Mouse (Mus musculus): ENCODE measurements around the gene Qpctl. TPM values are rescaled to one million over a fixed set of nuclear protein-coding genes. Genes with fewer than 3 reads are reported as not detected.

Qpctl gene
- polyA plus RNA-seq, 2 experiments = 11.1 to 13.2 TPM

GRCm38 (mm10) chr7:19095751-19096110 lies 53.4 kb downstream of the Qpctl start:
- WGBS = 0% methylated on average over 18 of the region's 19 CpGs
- Histone ChIP-seq H3K27ac (replicated peaks; ENCODE audit: low read depth, low read length) (peak overlapping the region; percentile 98), H3K4me1 (ENCODE audit: control insufficient read depth, insufficient read depth, low read length) (peaks cover 37% of the 10 kb centered on the region), H3K4me3 (replicated peaks; ENCODE audit: low read length) (peak overlapping the region; percentile 79), H3K4me2 (replicated peaks; ENCODE audit: low read depth, low read length, severe bottlenecking) (peak overlapping the region; percentile 84), H3K27me3 (ENCODE audit: control insufficient read depth, insufficient read depth, low read length) (no peaks in the 10 kb centered on the region), H3K36me3 (ENCODE audit: control insufficient read depth, insufficient read depth, low read length) (peaks cover 25% of the 10 kb centered on the region), H3K9me3 (ENCODE audit: control insufficient read depth, low read length) (no peaks in the 10 kb centered on the region), H3K9ac (ENCODE audit: low read depth, low read length, severe bottlenecking) (peak overlapping the region; percentile 94)
- DNase-seq (ENCODE audit: low spot score) (peak; percentile 83), ATAC-seq (ENCODE audit: low FRiP score, low read depth) (peak; percentile 17)
- TF ChIP-seq POLR2A (IDR thresholded peaks at IDR 0.05; ENCODE audit: borderline replicate concordance, extremely low read depth, insufficient read depth, insufficient read length) = no peak

DNA sequence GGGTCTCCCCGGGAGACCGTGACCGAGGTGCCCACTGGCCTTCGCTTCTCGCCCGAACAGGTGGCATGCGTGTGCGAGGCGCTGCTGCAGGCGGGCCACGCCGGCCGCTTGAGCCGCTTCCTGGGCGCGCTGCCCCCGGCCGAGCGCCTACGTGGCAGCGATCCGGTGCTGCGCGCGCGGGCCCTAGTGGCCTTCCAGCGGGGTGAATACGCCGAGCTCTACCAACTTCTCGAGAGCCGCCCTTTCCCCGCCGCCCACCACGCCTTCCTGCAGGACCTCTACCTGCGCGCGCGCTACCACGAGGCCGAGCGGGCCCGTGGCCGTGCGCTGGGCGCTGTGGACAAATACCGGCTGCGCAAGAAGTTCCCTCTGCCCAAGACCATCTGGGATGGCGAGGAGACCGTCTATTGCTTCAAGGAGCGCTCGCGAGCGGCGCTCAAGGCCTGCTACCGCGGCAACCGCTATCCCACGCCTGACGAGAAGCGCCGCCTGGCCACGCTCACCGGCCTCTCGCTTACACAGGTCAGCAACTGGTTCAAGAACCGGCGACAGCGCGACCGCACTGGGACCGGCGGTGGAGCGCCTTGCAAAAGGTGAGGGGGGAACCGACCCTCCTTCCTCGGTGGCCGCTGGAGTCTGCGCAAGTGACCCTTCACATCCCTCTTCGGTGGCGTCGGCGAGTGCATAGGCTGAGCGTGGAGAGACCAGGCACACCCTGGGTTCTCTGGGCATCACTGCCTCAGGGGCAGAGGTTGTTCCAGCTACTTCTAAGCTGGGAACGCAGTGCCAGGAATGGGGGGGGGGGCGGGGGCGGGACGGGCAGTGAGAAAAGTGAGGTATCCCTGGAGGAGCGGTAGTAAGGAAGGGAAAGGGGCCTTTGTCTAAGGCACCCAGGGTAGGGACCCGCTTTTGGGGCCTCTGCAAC lies 54.0 kb downstream of the Qpctl start:
- 0% methylated on average over 47 of the region's 87 CpGs for WGBS

DNA sequence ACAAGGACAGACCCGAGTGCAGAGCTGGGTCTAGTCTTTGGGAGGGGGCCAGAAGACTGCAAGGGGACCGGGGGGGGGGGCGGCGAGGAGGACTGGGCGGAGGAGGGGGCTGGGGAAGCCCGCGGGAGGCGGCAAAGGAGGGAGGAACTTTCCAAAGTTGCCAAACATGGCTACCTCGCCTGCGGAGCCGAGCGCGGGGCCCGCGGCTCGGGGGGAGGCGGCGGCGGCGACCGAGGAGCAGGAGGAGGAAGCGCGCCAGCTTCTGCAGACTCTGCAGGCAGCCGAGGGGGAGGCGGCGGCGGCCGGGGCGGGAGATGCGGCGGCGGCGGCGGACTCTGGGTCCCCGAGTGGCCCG lies 54.6 kb downstream of the Qpctl start, which contains the start of gene Six5:
Six5 (plus strand) TSS at position 124 of the 355 bp plus-strand sequence.
- no peak for DNase-seq (ENCODE audit: low spot score)
- peak within 1 kb of the TSS; percentile 94 for H3K9ac ChIP-seq (ENCODE audit: low read depth, low read length, severe bottlenecking)
- H3K4me1 ChIP-seq (ENCODE audit: control insufficient read depth, insufficient read depth, low read length) = peaks cover 37% of the 10 kb centered on the region
- peaks cover 33% of the 10 kb centered on the region for H3K36me3 ChIP-seq (ENCODE audit: control insufficient read depth, insufficient read depth, low read length)
- H3K27me3 ChIP-seq (ENCODE audit: control insufficient read depth, insufficient read depth, low read length) = no peaks in the 10 kb centered on the region
- no peak for ATAC-seq (ENCODE audit: low FRiP score, low read depth)
- H3K27ac ChIP-seq (replicated peaks; ENCODE audit: low read depth, low read length) = peak within 1 kb of the TSS; percentile 98
- 0% methylated on average over 9 of the region's 36 CpGs for WGBS
- H3K4me2 ChIP-seq (replicated peaks; ENCODE audit: low read depth, low read length, severe bottlenecking) = peak within 1 kb of the TSS; percentile 84
- TF ChIP-seq POLR2A (IDR thresholded peaks at IDR 0.05; ENCODE audit: borderline replicate concordance, extremely low read depth, insufficient read depth, insufficient read length) = no peak
- no peaks in the 10 kb centered on the region for H3K9me3 ChIP-seq (ENCODE audit: control insufficient read depth, low read length)
- H3K4me3 ChIP-seq (replicated peaks; ENCODE audit: low read length) = peak within 1 kb of the TSS; percentile 79

More for the DNA sequence above, 54.0 kb downstream of the Qpctl start:
- peak overlapping the region; percentile 79 for H3K4me3 ChIP-seq (replicated peaks; ENCODE audit: low read length)
- peaks cover 37% of the 10 kb centered on the region for H3K4me1 ChIP-seq (ENCODE audit: control insufficient read depth, insufficient read depth, low read length)
- peak overlapping the region; percentile 98 for H3K27ac ChIP-seq (replicated peaks; ENCODE audit: low read depth, low read length)
- TF ChIP-seq POLR2A (IDR thresholded peaks at IDR 0.05; ENCODE audit: borderline replicate concordance, extremely low read depth, insufficient read depth, insufficient read length) = no peak
- peak overlapping the region; percentile 94 for H3K9ac ChIP-seq (ENCODE audit: low read depth, low read length, severe bottlenecking)
- H3K4me2 ChIP-seq (replicated peaks; ENCODE audit: low read depth, low read length, severe bottlenecking) = peak overlapping the region; percentile 84
- DNase-seq (ENCODE audit: low spot score) (peak; percentile 47), ATAC-seq (ENCODE audit: low FRiP score, low read depth) (no peak)
- peaks cover 31% of the 10 kb centered on the region for H3K36me3 ChIP-seq (ENCODE audit: control insufficient read depth, insufficient read depth, low read length)
- H3K9me3 ChIP-seq (ENCODE audit: control insufficient read depth, low read length) = no peaks in the 10 kb centered on the region
- H3K27me3 ChIP-seq (ENCODE audit: control insufficient read depth, insufficient read depth, low read length) = no peaks in the 10 kb centered on the region

DNA sequence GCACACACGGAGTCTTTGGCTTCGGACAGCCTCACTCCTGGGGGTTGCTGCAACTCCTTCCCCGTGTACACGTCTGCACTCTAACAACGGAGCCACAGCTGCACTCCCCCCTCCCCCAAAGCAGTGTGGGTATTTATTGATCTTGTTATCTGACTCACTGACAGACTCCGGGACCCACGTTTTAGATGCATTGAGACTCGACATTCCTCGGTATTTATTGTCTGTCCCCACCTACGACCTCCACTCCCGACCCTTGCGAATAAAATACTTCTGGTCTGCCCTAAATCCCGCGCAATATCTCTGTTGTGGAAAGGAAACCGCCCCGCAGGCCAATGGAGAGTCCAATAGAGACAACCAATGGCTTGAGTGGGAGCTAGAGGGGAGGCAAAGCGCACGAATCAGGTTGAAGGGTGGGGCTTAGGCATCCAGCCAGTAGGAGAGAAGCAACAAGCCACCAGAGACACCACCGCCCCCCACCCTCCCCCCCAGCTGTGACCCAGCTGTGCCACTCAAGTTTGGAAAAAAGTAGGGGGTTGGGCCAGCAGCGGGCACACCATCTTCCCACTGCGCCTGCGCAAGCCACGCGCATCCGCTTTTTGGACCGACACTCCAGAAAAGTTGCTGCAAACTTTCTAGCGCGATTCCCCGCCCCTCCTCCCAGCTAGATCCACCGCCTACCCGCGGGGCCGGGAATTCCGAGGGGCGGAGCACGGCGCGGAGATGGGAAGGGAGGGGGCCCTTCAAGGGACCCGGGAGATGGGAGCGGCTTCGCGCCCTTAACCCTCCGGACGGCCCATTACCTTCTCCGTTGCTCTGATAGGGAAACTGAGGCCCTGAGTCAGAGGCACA lies 55.3 kb downstream of the Qpctl start:
- TF ChIP-seq POLR2A (IDR thresholded peaks at IDR 0.05; ENCODE audit: borderline replicate concordance, extremely low read depth, insufficient read depth, insufficient read length) = peak; percentile 85; the same call in 1 of the 2 replicates
- Histone ChIP-seq H3K4me3 (replicated peaks; ENCODE audit: low read length) (peak overlapping the region; percentile 79), H3K27me3 (ENCODE audit: control insufficient read depth, insufficient read depth, low read length) (no peaks in the 10 kb centered on the region), H3K36me3 (ENCODE audit: control insufficient read depth, insufficient read depth, low read length) (peaks cover 38% of the 10 kb centered on the region), H3K9me3 (ENCODE audit: control insufficient read depth, low read length) (no peaks in the 10 kb centered on the region), H3K9ac (ENCODE audit: low read depth, low read length, severe bottlenecking) (peak overlapping the region; percentile 94), H3K4me1 (ENCODE audit: control insufficient read depth, insufficient read depth, low read length) (peaks cover 37% of the 10 kb centered on the region), H3K27ac (replicated peaks; ENCODE audit: low read depth, low read length) (peak overlapping the region; percentile 98), H3K4me2 (replicated peaks; ENCODE audit: low read depth, low read length, severe bottlenecking) (peak overlapping the region; percentile 84)
- ATAC-seq (ENCODE audit: low FRiP score, low read depth) = peak; percentile 85
- WGBS = 1% methylated on average over 42 of the region's 45 CpGs
- DNase-seq (ENCODE audit: low spot score) = peak; percentile 98

DNA sequence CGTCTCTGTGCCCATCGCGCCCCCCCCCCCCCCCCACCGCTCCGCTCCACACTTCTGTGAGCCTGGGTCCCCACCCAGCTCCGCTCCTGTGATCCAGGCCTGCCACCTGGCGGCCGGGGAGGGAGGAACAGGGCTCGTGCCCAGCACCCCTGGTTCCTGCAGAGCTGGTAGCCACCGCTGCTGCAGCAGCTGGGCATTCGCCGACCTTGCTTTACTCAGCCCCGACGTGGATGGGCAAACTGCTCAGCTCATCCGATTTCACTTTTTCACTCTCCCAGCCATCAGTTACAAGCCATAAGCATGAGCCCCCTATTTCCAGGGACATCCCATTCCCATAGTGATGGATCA lies 55.9 kb downstream of the Qpctl start:
- ATAC-seq (ENCODE audit: low FRiP score, low read depth) (peak; percentile 34), DNase-seq (ENCODE audit: low spot score) (peak; percentile 72)
- H3K4me3 ChIP-seq (replicated peaks; ENCODE audit: low read length) = peak overlapping the region; percentile 79
- H3K9ac ChIP-seq (ENCODE audit: low read depth, low read length, severe bottlenecking) = peak overlapping the region; percentile 54
- WGBS = 0% methylated on average over 11 of the region's 15 CpGs
- H3K4me2 ChIP-seq (replicated peaks; ENCODE audit: low read depth, low read length, severe bottlenecking) = peak overlapping the region; percentile 84
- H3K27ac ChIP-seq (replicated peaks; ENCODE audit: low read depth, low read length) = peak overlapping the region; percentile 98
- H3K9me3 ChIP-seq (ENCODE audit: control insufficient read depth, low read length) = no peaks in the 10 kb centered on the region
- peaks cover 37% of the 10 kb centered on the region for H3K4me1 ChIP-seq (ENCODE audit: control insufficient read depth, insufficient read depth, low read length)
- H3K36me3 ChIP-seq (ENCODE audit: control insufficient read depth, insufficient read depth, low read length) = peaks cover 38% of the 10 kb centered on the region
- H3K27me3 ChIP-seq (ENCODE audit: control insufficient read depth, insufficient read depth, low read length) = no peaks in the 10 kb centered on the region
- TF ChIP-seq POLR2A (IDR thresholded peaks at IDR 0.05; ENCODE audit: borderline replicate concordance, extremely low read depth, insufficient read depth, insufficient read length) = no peak
